In genomic region chr7:80688556-80689220, GRCm38 (mm10) we compare ENCODE assay signal across 8 mouse cellular contexts. TPM values are rescaled to one million over a fixed set of nuclear protein-coding genes. Genes with fewer than 3 reads are reported as not detected.
A peak's percentile ranks its signal among the peaks of the same experiment; 100 is the strongest.
DNase-seq lines count a peak whose midpoint lies in the region; ATAC-seq and TF ChIP-seq lines count a peak whose summit lies in the region.

Gene Crtc3 (minus strand): TSS chr7:80688877.

- TF ChIP-seq CTCF in ES-Bruce4 (IDR thresholded peaks at IDR 0.05; ENCODE audit: low read depth, low read length): no peak
- no peak for TF ChIP-seq CTCF in heart, postnatal 0 days (IDR thresholded peaks at IDR 0.05; ENCODE audit: low read depth)
- peak; percentile 13; the same call in 1 of the 2 replicates for TF ChIP-seq CTCF in liver, postnatal 0 days (IDR thresholded peaks at IDR 0.05; ENCODE audit: low read depth)

- WGBS in forebrain, embryonic 14.5 days: under 1% methylated on average over 66 of the region's 83 CpGs
- WGBS in heart, postnatal 0 days: under 1% methylated on average over 49 of the region's 83 CpGs
- under 1% methylated on average over 47 of the region's 83 CpGs for WGBS in liver, postnatal 0 days (ENCODE audit: insufficient replicate concordance)
- WGBS in neural tube, embryonic 13.5 days: 1% methylated on average over 71 of the region's 83 CpGs

- no peaks in the 10 kb centered on the region for H3K36me3 ChIP-seq in ES-Bruce4 (ENCODE audit: control insufficient read depth, insufficient read depth, low read length, poor library complexity, severe bottlenecking)
- H3K36me3 ChIP-seq in forebrain, embryonic 14.5 days (ENCODE audit: control insufficient read depth, insufficient read depth, low read length): no peaks in the 10 kb centered on the region
- no peaks in the 10 kb centered on the region for H3K36me3 ChIP-seq in heart, postnatal 0 days (replicated peaks; ENCODE audit: control insufficient read depth, insufficient read depth, low read length)
- no peaks in the 10 kb centered on the region for H3K36me3 ChIP-seq in liver, postnatal 0 days (replicated peaks; ENCODE audit: insufficient read depth, low read length)
- no peaks in the 10 kb centered on the region for H3K36me3 ChIP-seq in neural tube, embryonic 13.5 days

- H3K9ac ChIP-seq in ES-Bruce4 (ENCODE audit: low read depth, poor library complexity, severe bottlenecking): peak within 1 kb of the TSS; percentile 85
- peak within 1 kb of the TSS; percentile 92 for H3K9ac ChIP-seq in forebrain, embryonic 14.5 days (ENCODE audit: low read length)
- peak within 1 kb of the TSS; percentile 97 for H3K9ac ChIP-seq in heart, postnatal 0 days (replicated peaks; ENCODE audit: low read depth, low read length)
- H3K9ac ChIP-seq in liver, postnatal 0 days (replicated peaks): peak within 1 kb of the TSS; percentile 96
- H3K9ac ChIP-seq in neural tube, embryonic 13.5 days: peak within 1 kb of the TSS; percentile 98

- H3K27ac ChIP-seq in ES-Bruce4 (ENCODE audit: insufficient read depth, low read length): no peak within 1 kb of the TSS
- H3K27ac ChIP-seq in forebrain, embryonic 14.5 days (ENCODE audit: low read depth, low read length): peak within 1 kb of the TSS; percentile 93
- H3K27ac ChIP-seq in heart, postnatal 0 days (ENCODE audit: low read depth): peak within 1 kb of the TSS; percentile 99
- peak within 1 kb of the TSS; percentile 97 for H3K27ac ChIP-seq in liver, postnatal 0 days (ENCODE audit: low read depth)
- H3K27ac ChIP-seq in neural tube, embryonic 13.5 days (replicated peaks): peak within 1 kb of the TSS; percentile 96

- peak within 1 kb of the TSS; percentile 75 for H3K4me2 ChIP-seq in forebrain, embryonic 14.5 days (ENCODE audit: low read length)
- H3K4me2 ChIP-seq in heart, postnatal 0 days (ENCODE audit: low read depth, low read length): peak within 1 kb of the TSS; percentile 79
- peak within 1 kb of the TSS; percentile 99 for H3K4me2 ChIP-seq in liver, postnatal 0 days (ENCODE audit: low read depth, low read length)
- H3K4me2 ChIP-seq in neural tube, embryonic 13.5 days: peak within 1 kb of the TSS; percentile 67

- ATAC-seq in cerebellum, adult (ENCODE audit: insufficient number of reproducible peaks, low FRiP score, low TSS enrichment): peak; percentile 70
- ATAC-seq in forebrain, embryonic 14.5 days: peak; percentile 84
- ATAC-seq in heart, postnatal 0 days (ENCODE audit: insufficient read depth, low read depth): peak; percentile 86
- ATAC-seq in liver, postnatal 0 days: peak; percentile 90
- ATAC-seq in neural tube, embryonic 13.5 days (ENCODE audit: low read depth): peak; percentile 84

- peak; percentile 68 for DNase-seq in forebrain, embryonic 14.5 days (ENCODE audit: low spot score)
- peak; percentile 72 for DNase-seq in heart, postnatal 0 days (ENCODE audit: low spot score)
- DNase-seq in kidney, postnatal 36 days: peak; percentile 63 to 81
- DNase-seq in liver, postnatal 0 days: peak; percentile 77
- peak; percentile 29 for DNase-seq in telencephalon, adult 2 months (ENCODE audit: low read depth, low spot score)

- TF ChIP-seq POLR2A in ES-Bruce4 (IDR thresholded peaks at IDR 0.05; ENCODE audit: insufficient read depth, low read length): no peak

- TF ChIP-seq EP300 in ES-Bruce4 (IDR thresholded peaks at IDR 0.05; ENCODE audit: insufficient read depth, low read depth, low read length): no peak
- TF ChIP-seq EP300 in heart, postnatal 0 days (IDR thresholded peaks at IDR 0.05; ENCODE audit: low read depth): no peak
- TF ChIP-seq EP300 in liver, postnatal 0 days (IDR thresholded peaks at IDR 0.05; ENCODE audit: low read depth): no peak

- no peaks in the 10 kb centered on the region for H3K4me1 ChIP-seq in ES-Bruce4 (ENCODE audit: control insufficient read depth, insufficient read depth, low read length)
- peaks cover 4% of the 10 kb centered on the region for H3K4me1 ChIP-seq in forebrain, embryonic 14.5 days (ENCODE audit: control insufficient read depth, insufficient read depth, low read length)
- peaks cover 6% of the 10 kb centered on the region; the same call in 1 of the 2 replicates for H3K4me1 ChIP-seq in heart, postnatal 0 days (ENCODE audit: control insufficient read depth, insufficient read depth)
- H3K4me1 ChIP-seq in liver, postnatal 0 days (ENCODE audit: insufficient read depth): peaks cover 16% of the 10 kb centered on the region
- peaks cover 29% of the 10 kb centered on the region for H3K4me1 ChIP-seq in neural tube, embryonic 13.5 days (replicated peaks)

- H3K9me3 ChIP-seq in ES-Bruce4 (replicated peaks; ENCODE audit: control insufficient read depth, insufficient read depth, low read length, poor library complexity, severe bottlenecking): no peaks in the 10 kb centered on the region
- no peaks in the 10 kb centered on the region for H3K9me3 ChIP-seq in forebrain, embryonic 14.5 days (replicated peaks; ENCODE audit: control insufficient read depth, low read length)
- no peaks in the 10 kb centered on the region for H3K9me3 ChIP-seq in heart, postnatal 0 days (replicated peaks; ENCODE audit: control insufficient read depth, low read length)
- H3K9me3 ChIP-seq in liver, postnatal 0 days (ENCODE audit: low read length): no peaks in the 10 kb centered on the region
- H3K9me3 ChIP-seq in neural tube, embryonic 13.5 days: no peaks in the 10 kb centered on the region

- no peaks in the 10 kb centered on the region for H3K27me3 ChIP-seq in ES-Bruce4 (ENCODE audit: control insufficient read depth, insufficient read depth, low read length, poor library complexity, severe bottlenecking)
- H3K27me3 ChIP-seq in forebrain, embryonic 14.5 days (replicated peaks; ENCODE audit: control insufficient read depth, insufficient read depth, low read length): no peaks in the 10 kb centered on the region
- no peaks in the 10 kb centered on the region for H3K27me3 ChIP-seq in heart, postnatal 0 days (ENCODE audit: control insufficient read depth, insufficient read depth, low read length)
- H3K27me3 ChIP-seq in liver, postnatal 0 days (ENCODE audit: insufficient read depth, low read length): no peaks in the 10 kb centered on the region
- H3K27me3 ChIP-seq in neural tube, embryonic 13.5 days: no peaks in the 10 kb centered on the region

- H3K4me3 ChIP-seq in ES-Bruce4 (ENCODE audit: low read depth, low read length): peak within 1 kb of the TSS; percentile 86
- peak within 1 kb of the TSS; percentile 78 for H3K4me3 ChIP-seq in forebrain, embryonic 14.5 days (ENCODE audit: low read depth, low read length)
- peak within 1 kb of the TSS; percentile 90 for H3K4me3 ChIP-seq in heart, postnatal 0 days (ENCODE audit: low read depth, low read length)
- peak within 1 kb of the TSS; percentile 90 for H3K4me3 ChIP-seq in liver, postnatal 0 days (ENCODE audit: low read depth, low read length)
- H3K4me3 ChIP-seq in neural tube, embryonic 13.5 days: peak within 1 kb of the TSS; percentile 84

RNA-seq across cellular contexts. Expression of gene Crtc3, which starts in this region (rescaled TPM):
- 8.0 and 11.0 TPM in 2 replicates for polyA plus RNA-seq in ES-Bruce4 (2011; ENCODE audit: insufficient read depth, insufficient read length, low read depth, missing spikeins)
- 7.9 and 10.6 TPM in 2 replicates for polyA plus RNA-seq in forebrain, embryonic 14.5 days (2014; fragmentation: Nextera tagmentation; extraction: Ambion mirVana)
- 9.4 and 24.9 TPM in 2 replicates for total RNA-seq in heart, postnatal 0 days (2014; rRNA removed; ENCODE audit: low replicate concordance)
- polyA plus RNA-seq in heart, postnatal 0 days (2015; fragmentation: Nextera tagmentation; extraction: Ambion mirVana): 10.5 and 11.4 TPM in 2 replicates
- 4.1 and 5.4 TPM in 2 replicates for polyA plus RNA-seq in liver, postnatal 0 days (2015; fragmentation: Nextera tagmentation; extraction: Ambion mirVana)
- 17.3 and 18.6 TPM in 2 replicates for polyA plus RNA-seq in neural tube, embryonic 13.5 days (2015; fragmentation: Nextera tagmentation; extraction: Ambion mirVana)
